Mouse (Mus musculus) leukemia stem cell, adult 10-12 weeks (primary cell): Measurements from ENCODE around the gene Prps2. TPM values are rescaled to one million over a fixed set of nuclear protein-coding genes. Genes with fewer than 3 reads are reported as not detected.

ENCODE experiments used
- polyA plus RNA-seq: library from polyadenylated mRNA; stranded (reverse); fragments of >175 nt; gene quantifications from 2 replicates; pipeline ENCODE4 v1.2.3, GENCODE M21; 2012; ENCODE audit warnings: low replicate concordance

The Prps2 gene
- 1.4 and 18.2 TPM in 2 replicates for polyA plus RNA-seq

GRCm38 (mm10) chrX:167382047-167382853 lies at the start of gene Prps2:
Prps2 (minus strand) TSS chrX:167382749.

GRCm38 (mm10) chrX:167330399-167330798 lies 52.1 kb downstream of the Prps2 start, which contains the start of gene Tlr7:
Tlr7 (minus strand) TSS chrX:167330558.

Other genes starting within 250 kb of the Prps2 start
- gene Tmsb4x, start 173.4 kb downstream of the Prps2 start, polyA plus RNA-seq, result 16.1 and 18.9 TPM in 2 replicates
- 1.6 TPM in 1 of 2 replicates, not detected in the other for gene Tlr8, start 118.4 kb downstream of the Prps2 start, polyA plus RNA-seq
- gene Tlr7, start 52.2 kb downstream of the Prps2 start, polyA plus RNA-seq, result 1.0 and 2.3 TPM in 2 replicates